Mouse (Mus musculus) gastrocnemius, postnatal 36 days (tissue): ENCODE data around the gene Brip1. TPM values are rescaled to one million over a fixed set of nuclear protein-coding genes. Genes with fewer than 3 reads are reported as not detected.

Source experiments
- DNase-seq, 2 experiments: peaks; one replicate each; pipeline ENCODE4 v3.0.0; 2022
- intact Hi-C: fragments of 180-260 bp; cut with DNase I; formaldehyde crosslinking; loops from one replicate; pipeline ENCODE4 v1.15.1; 2025
- total RNA-seq, 2 experiments: library from RNA; stranded (reverse); gene quantifications; 2 replicates each; pipeline ENCODE4 v1.2.3; 2021

The Brip1 gene
- total RNA-seq, 2 experiments from 2014 or later = 0.20 to 0.27 TPM

DNA sequence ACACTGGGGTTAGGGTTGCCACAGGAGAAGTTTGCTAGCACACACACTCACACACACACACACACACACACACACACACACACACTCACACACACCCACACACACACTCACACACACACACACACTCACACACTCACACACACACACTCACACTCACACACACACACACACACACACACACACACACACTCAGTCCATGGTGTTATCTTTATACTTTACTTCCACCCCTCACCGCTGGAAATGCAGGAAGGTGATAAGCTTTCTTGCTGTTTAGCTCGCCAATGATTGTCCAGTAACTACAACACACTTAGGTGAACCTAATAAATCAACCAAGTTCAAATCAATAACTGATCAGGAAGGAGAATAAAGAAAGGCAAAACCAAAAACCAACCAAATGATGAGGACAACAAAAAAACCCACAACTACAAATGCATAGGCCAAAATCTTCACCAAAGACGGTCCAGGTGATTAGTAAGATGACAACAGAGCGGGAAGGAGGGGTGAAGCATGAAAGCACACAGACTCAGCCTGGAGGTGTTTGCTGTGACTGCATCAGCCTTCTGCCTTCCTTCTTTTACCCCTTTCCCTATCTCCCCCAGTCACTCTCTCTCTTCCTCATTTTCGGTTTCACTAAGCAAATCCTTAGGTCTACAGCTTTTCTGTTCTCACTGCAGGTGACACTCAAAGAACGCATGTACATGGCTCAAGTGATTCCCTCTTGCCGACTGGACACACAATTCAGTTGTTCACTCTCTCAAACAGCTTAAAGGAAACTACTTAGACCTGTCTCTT, 83.7 kb downstream of the Brip1 start:
- no peak for DNase-seq
- intact Hi-C loops = no loop called here

DNA sequence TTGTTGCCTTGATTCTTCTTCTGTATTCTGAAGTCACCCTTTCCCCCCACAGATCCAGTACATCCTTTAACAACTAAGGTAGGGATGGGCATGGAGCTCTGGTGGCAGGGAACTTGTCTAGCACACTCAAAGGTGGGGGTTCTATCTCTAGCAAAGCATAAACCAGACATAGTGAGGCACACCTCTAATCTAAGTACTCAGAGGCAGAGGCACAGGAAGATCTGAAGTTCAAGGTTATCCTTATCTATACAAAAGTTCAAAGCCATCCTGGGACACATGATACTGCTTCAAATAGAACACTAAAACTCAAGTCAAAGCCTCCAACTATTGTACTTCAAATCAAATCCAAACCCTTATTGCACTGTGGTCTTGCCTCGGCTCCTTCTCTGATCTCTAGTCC, 85.0 kb downstream of the Brip1 start:
- intact Hi-C loops = no loop called here
- DNase-seq = no peak

DNA sequence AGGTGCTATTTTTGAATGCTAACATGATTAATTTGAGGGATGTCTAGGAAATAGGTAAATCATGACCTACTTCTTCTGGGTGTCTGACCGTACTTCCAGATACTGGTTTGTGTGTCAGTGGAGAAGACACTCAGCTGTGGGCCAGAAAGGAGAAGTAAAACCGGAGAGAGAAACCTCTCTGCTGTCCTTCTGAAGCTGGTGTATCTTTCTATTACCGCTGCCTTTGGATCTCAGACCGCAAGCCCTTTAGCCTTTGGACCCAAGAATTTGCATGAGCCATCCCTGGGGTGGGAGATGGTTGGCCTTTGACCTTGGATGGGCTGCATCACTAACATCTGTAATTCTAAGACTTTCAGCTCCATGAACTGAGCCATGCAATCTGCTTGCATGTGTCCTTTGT, 93.7 kb downstream of the Brip1 start:
- intact Hi-C loops = no loop called here
- DNase-seq = no peak

DNA sequence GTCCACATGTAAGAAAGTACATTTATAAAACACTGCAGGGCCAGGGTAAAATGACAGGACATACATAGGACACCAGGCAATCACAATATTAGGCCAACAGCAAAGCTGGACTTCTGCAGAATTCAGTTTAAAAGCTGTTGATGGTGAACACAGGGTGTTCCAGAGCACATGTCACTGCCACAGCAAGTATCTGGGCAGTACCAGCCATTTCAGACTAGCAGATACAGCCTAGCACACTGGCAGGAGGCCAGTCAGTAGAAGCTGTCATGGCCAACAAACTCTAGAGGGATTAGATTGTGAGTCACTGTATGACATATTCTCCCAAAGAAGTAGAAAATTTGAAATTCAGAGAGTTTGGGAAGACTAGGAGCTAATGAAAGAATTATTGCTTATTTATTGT, 94.4 kb downstream of the Brip1 start:
- DNase-seq = no peak

DNA sequence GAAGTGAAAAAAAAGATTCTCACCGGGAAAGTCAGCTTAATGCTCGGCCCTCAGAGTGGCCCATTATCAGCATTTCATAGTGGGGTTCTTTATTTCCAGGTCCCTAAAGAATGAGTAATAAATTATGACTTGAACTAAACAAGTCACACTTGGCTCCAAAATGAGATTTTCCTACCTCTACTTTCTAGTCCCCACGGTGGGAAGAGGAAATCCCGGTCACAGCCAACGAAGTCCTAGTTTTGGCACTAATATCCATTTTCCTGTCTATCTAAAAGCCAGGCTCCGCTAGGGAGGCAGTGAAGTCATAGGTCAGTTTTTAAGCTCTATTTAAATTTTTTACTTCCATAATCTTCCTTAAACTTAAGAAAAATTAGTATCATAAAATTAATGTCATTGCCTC, 99.8 kb downstream of the Brip1 start:
- intact Hi-C loops = no loop called here
- DNase-seq = no peak

More for the DNA sequence above, 94.4 kb downstream of the Brip1 start:
- intact Hi-C loops = no loop called here

DNA sequence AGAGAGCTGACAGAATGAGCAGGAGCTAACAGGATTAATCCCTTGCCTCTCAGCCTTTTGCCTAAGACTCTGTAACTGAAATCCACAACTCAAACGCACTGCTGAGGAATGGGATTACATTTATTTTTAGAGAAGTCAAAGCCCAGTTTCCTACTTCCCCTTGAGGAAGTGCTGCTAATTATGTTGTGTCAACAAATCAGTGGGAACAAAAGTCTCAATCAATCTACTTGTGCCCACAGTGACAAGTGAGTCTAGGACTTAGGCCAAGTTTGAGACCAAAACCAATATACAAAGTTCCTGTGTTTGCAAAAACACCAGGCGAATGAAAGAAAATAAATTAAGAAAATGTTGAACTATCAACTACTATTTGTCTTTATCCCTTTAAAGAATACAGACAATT, 101.7 kb downstream of the Brip1 start:
- intact Hi-C loops = no loop called here
- no peak for DNase-seq

DNA sequence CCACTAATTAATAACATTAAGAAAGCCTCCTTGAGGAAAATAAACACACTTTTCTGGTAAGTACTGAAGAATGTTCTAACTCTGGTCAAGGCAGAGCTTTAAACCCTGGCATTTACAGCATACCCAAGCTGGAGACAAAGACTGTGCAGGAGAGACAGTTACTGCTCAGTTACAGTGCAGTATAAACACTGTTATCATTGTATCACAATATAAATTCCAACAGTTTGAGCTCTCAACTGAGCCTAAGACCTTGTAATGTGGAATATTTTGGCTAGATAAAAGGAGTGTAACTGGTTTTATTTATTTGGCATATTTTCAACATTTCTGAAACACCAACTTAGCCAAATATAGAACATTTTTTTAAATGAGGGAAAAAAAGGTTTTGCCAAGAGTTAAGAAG, 112.2 kb downstream of the Brip1 start:
- intact Hi-C loops = no loop called here
- DNase-seq = no peak

DNA sequence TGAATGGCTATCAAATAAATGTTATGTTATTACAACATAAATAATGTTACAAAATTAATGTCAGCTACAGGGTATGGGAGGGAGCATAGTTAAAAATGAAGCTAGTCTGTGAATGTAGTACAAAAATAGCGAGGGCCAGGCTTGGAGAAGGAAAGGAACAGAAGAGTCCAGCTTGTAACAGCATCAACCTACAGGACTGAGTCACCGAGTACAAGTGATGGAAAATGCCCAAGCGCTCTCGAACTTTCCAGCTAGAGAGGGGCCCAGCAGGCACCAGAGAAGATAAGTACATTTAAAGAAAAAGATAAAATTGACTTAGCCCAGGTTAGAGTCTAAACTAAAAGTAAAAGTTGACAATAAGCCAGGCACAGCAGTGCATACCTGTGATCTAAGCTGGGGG, 116.5 kb downstream of the Brip1 start:
- intact Hi-C loops = no loop called here
- no peak for DNase-seq

DNA sequence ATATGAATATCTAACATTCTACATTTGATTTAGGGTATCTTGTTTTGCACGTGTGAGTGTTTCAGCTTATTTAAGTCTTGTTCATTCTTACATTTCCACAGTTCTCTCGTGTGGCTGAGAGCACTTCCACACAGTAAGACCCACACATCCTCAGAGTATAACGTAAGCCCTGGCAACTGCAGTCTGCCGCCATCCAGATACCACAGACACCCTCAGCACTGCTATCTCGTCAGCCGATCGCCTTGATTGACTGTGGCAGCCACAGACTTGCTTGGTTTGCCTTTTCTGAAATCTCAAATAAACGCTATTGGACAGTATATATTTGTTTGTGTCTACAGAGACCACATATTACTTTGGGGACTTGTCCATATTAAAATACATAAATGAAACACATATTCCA, 123.0 kb downstream of the Brip1 start:
- no peak for DNase-seq
- intact Hi-C loops = no loop called here

DNA sequence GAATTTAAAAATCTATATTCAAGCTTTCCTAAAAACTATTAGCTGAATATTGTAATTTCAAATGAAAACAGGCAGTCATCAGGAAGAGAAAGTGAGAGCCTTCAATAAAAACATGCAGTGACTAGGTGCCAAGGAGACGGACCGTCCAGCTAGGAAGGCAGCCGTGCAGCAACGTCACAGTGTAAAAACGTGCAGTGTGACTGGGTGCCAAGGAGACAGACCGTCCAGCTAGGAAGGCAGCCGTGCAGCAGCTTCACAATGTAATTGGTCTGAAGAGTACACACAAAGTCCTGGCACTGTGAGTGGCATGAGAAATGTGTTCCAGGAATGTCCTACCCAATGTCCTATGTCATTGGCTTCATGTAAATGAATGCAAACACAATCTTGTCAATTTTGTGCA, 124.0 kb downstream of the Brip1 start:
- DNase-seq = no peak
- intact Hi-C loops = no loop called here

DNA sequence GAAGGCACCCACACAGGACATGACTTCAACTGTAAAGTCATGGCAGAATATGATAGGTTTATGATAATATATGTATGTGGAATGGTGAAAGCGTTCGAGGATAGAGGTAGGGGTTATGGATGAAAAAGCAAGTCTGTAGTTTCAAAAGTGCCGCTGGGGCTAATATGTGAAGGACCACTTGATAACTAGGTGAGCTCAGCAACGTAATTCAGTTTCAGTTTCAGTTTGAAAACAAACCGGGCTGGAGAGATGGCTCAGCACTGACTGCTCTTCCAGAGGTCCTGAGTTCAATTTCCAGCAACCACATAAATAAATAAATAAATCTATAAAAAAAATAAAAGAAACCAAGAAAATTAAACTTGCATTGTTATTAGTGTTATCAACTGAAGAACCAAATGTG, 124.6 kb downstream of the Brip1 start:
- no peak for DNase-seq
- intact Hi-C loops = no loop called here

DNA sequence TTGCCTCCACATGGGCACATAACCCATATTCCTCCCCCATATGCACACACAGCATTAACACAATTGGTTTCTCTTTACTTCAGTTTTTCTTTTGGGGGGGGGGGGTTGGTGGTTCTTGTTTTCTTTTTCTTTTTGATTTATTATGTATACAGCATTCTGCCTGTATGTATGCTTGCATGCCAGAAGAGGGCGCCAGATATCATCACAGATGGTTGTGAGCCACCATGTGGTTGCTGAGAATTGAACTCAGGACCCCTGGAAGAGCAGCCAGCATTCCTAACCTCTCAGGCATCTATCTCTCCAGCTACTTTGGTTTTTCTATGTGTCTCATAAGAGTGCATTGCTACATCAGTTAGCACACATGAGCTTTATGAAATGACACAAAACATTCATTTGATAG, 125.6 kb downstream of the Brip1 start:
- intact Hi-C loops = no loop called here
- no peak for DNase-seq

DNA sequence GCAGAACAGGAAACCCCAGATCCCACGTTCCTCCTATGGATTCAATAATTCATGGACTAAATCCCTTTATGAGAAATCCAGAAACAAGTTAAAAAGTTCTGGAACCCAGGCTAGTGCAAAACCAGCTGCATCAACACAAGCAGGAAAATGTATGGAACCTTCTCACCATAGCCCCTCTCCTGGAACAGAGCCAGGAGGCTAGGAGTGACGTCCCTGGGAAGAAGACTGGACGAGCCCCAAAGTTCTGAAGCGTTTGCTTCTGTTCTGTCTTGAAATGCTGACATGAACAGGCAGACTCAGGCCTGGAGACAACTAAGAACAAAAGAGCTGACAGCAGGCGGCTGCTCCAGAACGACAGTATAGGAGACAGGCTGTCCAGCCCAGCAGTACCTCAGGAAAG, 132.3 kb downstream of the Brip1 start:
- intact Hi-C loops = loop anchor here (5.0 kb wide), 1 partner anchor 221 kb away; no protein-coding TSS in a partner anchor
- DNase-seq = no peak

DNA sequence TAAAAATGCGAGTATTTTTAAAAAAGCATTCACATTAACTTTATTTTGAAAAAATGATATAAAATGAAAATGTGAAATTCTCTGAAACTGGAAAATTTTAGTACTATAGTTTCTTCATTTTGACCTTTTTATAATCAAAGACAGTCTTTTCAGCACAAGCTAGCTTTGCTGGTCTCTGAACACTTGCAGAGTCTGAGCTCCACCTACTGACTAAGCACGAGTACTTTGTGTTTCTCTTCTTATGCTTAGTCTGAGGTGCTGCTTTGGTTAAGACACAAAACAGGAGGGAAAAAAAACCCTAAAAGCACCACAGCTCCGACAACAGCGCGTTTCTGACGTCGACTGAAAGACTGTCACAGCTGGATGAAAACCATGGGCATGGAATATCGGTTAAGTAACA, 133.8 kb downstream of the Brip1 start:
- intact Hi-C loops = loop anchor here (5.0 kb wide), 1 partner anchor 220 kb away; no protein-coding TSS in a partner anchor
- no peak for DNase-seq

DNA sequence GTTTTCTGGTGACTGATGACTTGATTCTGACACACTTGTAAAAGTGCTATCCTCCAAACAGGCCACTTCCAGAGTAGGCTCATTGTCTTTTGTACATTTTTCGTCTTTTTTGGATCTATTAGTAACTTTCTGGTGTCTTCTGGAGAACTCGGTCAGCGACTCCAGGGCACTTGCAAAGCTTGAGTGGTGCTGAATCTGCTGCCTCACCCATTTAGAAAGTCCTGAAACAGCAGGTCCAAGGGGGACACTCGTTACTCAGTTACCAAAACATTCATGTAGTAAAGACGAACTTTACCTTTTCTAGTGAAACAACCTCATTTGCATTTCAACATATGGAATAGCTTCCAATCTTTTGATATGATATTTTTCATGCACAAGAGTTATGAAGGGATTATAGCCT, 136.1 kb downstream of the Brip1 start:
- DNase-seq = no peak
- intact Hi-C loops = loop anchor here (5.0 kb wide), 1 partner anchor 218 kb away; no protein-coding TSS in a partner anchor

DNA sequence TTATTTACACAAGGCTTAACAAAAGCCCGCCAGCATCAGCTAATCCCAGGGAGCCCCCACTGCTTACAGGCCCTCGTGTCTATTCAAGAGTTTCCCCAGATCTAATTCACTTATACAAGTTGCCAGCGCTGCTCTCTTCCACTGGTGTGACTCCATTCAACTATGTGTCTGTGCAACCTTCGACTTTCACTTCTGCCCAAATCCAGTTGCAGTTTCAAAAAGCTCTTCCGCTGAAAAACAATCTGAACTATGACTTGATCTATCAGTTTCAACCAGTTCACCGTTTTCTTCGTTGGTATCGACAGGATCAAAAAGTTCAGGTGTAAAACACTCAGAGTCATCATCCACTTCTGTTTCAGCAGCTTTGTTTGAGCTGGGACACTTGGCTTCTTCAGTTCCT, 139.8 kb downstream of the Brip1 start:
- no peak for DNase-seq
- intact Hi-C loops = no loop called here

DNA sequence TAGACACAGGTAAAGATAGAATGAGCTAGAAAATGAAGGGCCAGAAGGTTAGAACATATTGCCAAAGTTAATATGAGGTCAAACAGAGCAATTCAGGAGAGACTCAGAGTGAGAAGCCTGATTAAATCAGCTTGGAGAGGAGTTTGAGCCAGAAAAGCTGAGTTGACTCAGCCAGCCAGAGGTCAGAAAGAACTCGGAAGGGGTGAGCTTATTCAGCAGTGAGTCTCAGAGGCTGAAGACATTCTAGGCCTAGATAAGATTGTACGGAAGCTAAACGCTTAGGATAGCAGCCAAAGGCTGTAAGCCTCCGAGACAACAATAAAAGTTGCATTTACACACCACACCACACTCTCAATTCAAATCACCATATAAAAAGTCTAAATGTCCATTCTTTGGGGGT, 141.9 kb downstream of the Brip1 start:
- DNase-seq = no peak
- intact Hi-C loops = no loop called here

DNA sequence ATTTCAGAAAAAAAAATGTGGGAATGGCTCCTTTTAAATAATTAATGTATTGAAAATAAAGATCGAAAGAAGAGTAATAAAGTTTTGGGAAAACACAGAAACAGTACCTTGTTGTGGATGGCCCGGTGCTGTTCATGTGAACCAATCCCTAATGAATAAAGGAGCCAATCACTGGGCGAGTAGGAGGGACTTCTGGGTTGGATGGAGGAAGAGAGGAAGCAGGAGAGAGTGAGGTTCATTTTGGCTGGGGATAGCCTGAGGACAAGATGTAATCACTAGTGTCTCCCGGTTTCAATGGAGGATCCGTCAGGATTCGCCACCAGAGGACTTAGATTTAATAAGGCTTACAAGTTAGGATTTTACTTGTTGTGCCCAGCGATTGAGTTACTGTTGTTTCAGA, 145.2 kb downstream of the Brip1 start:
- intact Hi-C loops = no loop called here
- DNase-seq = no peak

DNA sequence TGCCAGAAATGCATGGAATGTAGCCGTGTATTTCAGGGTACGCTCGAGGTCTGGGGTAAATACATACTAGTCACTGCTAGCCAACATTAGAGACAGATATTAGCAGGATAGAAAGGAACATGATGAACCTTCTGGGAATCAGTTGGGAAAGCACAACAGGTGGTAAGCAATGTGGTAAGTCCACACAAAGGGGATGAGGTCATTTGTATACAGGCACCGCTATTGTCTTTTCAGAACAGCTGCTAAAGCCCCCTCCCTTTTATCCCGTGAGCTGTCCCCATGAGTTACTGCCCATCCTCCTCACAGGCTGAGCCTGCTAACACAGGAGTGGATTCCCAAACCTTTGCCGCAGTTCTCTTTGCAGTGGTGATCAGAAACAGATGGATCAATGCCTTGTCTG, 149.6 kb downstream of the Brip1 start:
- no peak for DNase-seq
- intact Hi-C loops = no loop called here

DNA sequence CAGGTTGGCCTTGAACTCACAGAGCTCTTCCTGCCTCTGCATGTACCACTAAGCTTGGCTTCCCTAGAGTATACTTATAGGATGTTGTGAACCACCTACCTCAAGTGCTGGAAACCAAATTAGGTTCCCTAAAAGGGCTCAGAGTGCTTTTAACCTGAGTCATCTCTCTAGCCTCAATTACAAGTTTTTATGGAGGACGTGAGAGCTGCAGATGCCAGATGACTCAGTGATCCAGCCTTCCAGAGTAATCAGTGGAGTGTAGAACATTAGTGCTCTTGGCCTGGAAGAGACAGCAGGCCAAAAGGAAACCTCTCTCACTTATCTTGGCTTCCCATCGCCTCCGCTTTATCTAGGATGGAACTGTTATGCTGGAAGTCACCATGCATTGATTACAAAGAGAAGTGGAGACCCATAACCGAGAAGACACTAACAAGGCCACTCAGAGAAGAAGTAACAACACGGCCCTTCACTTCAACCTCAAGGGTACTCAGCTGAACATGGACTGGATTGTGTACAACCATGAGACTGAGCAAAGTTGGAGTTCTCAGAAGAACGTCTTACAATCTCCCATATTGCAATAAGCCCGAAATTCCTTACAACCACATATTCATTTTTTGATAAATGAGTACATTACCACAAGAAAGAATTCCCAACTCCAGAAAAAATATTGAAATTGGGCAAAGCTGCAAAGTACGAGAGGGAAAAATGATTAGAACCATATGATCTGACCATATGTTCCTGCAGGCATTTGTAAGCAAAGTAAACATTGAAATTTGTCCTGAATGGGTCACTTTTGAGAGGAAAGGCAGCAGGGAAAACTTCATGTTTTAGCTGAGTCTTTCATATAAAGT, 150.3 kb downstream of the Brip1 start:
- DNase-seq = no peak
- intact Hi-C loops = no loop called here

DNA sequence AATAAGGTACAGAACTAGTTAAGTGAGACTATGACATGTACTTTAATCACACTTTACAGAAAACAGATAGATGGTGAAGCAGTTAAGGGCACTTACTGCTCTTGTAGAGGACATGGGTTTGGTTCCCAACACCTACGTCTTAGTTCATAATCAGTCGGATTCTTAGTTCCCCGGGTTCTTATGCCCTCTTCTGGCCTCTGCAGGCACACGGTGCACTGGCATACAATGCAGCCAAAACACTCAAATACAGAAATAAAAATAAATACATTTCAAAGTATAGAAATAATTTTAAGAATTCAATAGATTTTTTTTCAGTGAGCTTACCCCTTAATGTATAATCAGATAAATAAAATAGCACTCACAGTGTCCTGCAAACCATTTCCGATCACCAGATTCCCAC, 161.0 kb downstream of the Brip1 start:
- DNase-seq = no peak
- intact Hi-C loops = no loop called here

DNA sequence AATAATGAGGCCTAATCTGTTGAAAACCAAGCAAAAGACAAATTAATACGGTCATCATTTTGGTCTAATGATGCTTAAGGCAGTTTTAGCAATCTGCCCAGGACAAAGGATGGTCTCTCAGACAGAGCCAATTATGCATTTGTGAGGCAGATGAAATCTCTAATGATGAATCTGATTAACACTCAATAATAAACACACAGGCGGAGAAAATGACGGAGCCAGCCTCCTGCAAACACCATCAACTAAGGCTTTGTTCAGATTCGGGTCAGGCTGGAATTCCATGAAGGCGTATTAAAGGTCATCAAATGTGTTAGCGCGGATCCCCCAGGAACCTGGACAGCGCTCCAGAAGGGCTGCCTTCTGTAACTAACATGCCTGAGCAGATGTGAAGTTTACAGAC, 161.6 kb downstream of the Brip1 start:
- intact Hi-C loops = no loop called here
- DNase-seq = no peak
